Mouse (Mus musculus) CH12F3 (cell line): ENCODE data around the gene Srf.

Source experiments
- in situ Hi-C: fragments of 300-500 bp; cut with MboI; formaldehyde crosslinking; loops from 2 replicates; pipeline ENCODE4 v1.14.3; 2020; ENCODE audit warnings: low sequenced_read_pairs

Srf gene

GRCm38 (mm10) chr17:46521174-46521573 lies 34.8 kb downstream of the Srf start:
- in situ Hi-C loops, result no loop called here

DNA sequence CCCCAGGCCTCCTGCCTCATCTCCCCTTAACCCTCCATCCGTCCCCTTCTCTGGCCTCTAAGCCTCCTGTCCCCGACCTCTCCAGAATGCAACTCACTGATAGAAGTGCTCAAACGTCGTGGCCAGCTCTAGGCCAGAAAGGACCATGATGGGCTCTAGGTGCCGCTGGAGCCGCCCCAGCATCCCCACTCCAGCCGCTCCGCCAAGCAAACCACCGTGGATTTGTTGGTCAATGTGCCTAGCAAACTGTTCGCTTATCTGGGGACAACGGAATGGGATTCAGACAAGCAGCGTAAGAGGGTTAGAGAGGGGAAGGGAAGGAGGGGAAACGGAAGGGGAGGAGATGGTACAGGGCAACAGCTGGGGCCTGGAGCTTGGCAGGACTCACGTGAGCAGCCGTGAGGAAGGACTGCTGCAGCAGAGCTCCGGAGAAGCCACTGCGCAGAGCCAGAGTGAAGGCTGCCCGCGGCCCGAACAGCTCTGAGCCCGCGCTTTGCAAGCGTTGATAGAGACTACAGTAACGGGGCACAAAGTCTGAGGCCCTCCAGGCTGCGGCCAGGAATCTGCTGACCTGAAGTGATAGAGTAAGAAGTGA lies 35.5 kb downstream of the Srf start:
- in situ Hi-C loops, result no loop called here

DNA sequence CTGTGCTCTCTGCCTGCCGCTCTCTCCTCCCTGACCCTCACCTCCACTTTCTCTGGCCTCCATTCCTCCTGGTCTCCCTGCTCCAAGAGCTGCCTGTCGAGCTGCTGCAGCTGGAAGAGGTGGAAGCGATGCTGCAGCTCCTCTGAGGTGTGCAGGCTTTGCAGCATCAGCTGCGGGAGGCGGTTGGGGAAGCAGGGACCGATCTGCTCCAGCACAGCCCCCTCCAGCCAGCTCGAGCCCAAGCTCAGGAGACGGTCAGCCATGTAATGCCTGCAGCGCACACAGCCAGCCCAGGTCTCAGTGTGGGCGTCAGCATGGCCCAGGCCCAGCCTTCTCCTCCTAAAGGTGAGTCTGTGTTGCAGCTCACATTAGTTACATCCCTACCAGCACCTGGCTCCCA lies 36.0 kb downstream of the Srf start:
- in situ Hi-C loops, result no loop called here

DNA sequence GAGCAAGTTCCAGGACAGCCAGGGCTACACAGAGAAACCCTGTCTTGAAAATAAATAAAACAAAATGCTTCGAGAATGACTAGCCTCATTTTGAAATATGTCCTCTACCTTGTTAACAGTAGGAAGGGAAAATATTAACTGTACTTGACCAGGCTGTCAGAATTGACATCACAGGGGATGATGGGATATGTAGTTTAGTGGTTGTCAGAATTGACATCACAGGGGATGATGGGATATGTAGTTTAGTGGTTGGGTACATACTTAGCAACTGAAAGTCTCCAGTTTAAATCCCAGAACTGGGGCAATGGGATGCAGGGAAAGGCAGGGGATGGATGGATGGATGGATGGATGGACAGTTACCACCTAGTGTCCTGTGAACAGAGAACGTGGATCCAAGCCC lies 42.6 kb downstream of the Srf start:
- in situ Hi-C loops, result no loop called here

DNA sequence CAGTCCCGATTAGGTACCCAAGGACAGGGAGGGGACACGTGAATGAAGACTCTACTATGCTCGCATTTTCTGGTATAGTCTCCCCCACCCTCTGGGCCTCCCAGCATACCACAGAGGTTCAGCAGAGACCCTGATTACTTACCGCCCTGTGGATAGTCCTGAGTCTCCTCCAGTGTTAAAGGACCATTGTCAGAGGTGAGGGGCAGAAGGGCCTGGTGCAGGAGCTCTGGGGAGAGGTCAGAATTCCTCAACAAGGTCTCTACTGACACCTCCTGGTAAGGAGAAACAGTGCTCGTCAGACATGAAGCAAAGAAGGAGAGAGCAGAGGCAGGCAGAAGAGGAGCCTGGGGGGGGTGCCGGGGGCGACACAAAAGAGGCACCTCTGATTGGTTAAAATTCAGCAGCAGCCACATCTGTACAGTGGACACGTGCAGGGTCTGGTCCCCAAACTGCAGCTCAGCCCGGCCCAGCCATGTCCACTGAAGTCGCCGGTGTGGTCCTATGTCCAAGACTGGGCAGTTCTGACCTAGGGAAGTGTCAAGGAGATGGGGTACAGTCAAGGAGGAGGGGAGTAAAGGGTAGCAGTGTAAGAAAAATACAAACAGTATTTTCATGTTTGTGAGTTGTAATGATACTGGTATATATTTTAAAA lies 44.8 kb downstream of the Srf start:
- in situ Hi-C loops, result no loop called here

- in situ Hi-C loops, result loop anchor here (10.0 kb wide), 1 partner anchor 241 kb away; no protein-coding TSS in a partner anchor
These were observed 50.4 kb downstream of the Srf start for GRCm38 (mm10) chr17:46505617-46506016.

- in situ Hi-C loops, result loop anchor here (10.0 kb wide), 1 partner anchor 239 kb away; no protein-coding TSS in a partner anchor
These were observed 51.9 kb downstream of the Srf start for GRCm38 (mm10) chr17:46503847-46504638.

DNA sequence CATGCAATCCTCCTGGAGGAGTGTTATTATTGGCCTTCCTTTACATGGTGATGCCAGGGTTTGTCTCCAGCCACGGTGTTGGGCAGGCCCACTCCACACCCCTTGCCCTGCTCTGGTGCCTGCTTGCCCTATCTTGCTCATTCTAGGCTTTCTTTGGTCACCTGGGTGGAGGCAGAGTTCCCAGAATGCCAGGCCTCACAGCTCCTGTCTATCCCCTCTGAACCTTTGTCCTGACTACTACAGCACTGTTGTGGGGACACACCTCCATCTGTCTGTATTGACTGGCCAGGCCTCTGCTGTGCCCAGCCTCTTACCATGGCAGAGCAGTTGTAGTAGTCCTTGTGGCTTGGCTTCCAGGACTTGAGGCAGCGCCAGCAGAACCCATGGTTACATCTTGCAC lies 53.2 kb downstream of the Srf start:
- in situ Hi-C loops, result loop anchor here (10.0 kb wide), 1 partner anchor 238 kb away; no protein-coding TSS in a partner anchor
